Mouse (Mus musculus) embryonic facial prominence, embryonic 14.5 days (tissue): ENCODE results near the gene Nim1k. TPM values are rescaled to one million over a fixed set of nuclear protein-coding genes. Genes with fewer than 3 reads are reported as not detected.

Source experiments
- ATAC-seq: fragments of 200-750 bp; cut with Nextera tagmentation; 2 replicates; pipeline ENCODE4 v1.8.0; 2017; ENCODE audit warnings: low read depth, moderate number of reproducible peaks, moderate TSS enrichment
- DNase-seq: peaks from one replicate; pipeline ENCODE4 v3.0.0-alpha.2; 2015; ENCODE audit warnings: low spot score
- H3K27ac ChIP-seq: fragments of 300-500 bp; sonication (generic); replicated peaks from 2 replicates; pipeline ENCODE4 v1.5.1; 2014; ENCODE audit warnings: low read depth, mild to moderate bottlenecking, low read length, moderate library complexity
- H3K27me3 ChIP-seq: fragments of 300-500 bp; sonication (generic); replicated peaks from 2 replicates; pipeline ENCODE4 v1.6.1; 2014; ENCODE audit warnings: low read length; ENCODE audit not compliant: control insufficient read depth, insufficient read depth
- H3K36me3 ChIP-seq: fragments of 300-500 bp; sonication (generic); 2 replicates; pipeline ENCODE4 v1.6.1; 2014; ENCODE audit warnings: low read length, mixed read lengths; ENCODE audit not compliant: control insufficient read depth, insufficient read depth
- H3K4me1 ChIP-seq: fragments of 300-500 bp; sonication (generic); 2 replicates; pipeline ENCODE4 v1.6.1; 2014; ENCODE audit warnings: antibody characterized with exemption, low read length; ENCODE audit not compliant: control insufficient read depth, insufficient read depth
- H3K4me2 ChIP-seq: fragments of 300-500 bp; sonication (generic); 2 replicates; pipeline ENCODE4 v1.6.1; 2014; ENCODE audit warnings: low read depth, mild to moderate bottlenecking, low read length, moderate library complexity, mixed read lengths
- H3K4me3 ChIP-seq: fragments of 300-500 bp; sonication (generic); 2 replicates; pipeline ENCODE4 v1.5.1; 2014; ENCODE audit warnings: low read depth, mild to moderate bottlenecking, low read length
- H3K9ac ChIP-seq: fragments of 300-500 bp; sonication (generic); 2 replicates; pipeline ENCODE4 v1.6.1; 2014; ENCODE audit warnings: low read depth, mild to moderate bottlenecking, low read length, moderate library complexity, mixed read lengths
- H3K9me3 ChIP-seq: fragments of 300-500 bp; sonication (generic); 2 replicates; pipeline ENCODE4 v1.6.1; 2016; ENCODE audit warnings: low read length; ENCODE audit not compliant: control insufficient read depth
- WGBS: fragments of 180-500 bp; shearing (Covaris S2); extraction: QIAGEN DNeasy Blood & Tissue Kit; methylation state at CpG from one replicate; pipeline ENCODE4 v1.1.7; 2014; 5-methylcytosine and 5-hydroxymethylcytosine counted together
- polyA plus RNA-seq: library from polyadenylated mRNA; unstranded; fragments of >200 nt; fragmentation: Nextera tagmentation; extraction: Ambion mirVana; gene quantifications from 2 replicates; pipeline ENCODE4 v1.2.1, GENCODE M21; 2014

Gene Nim1k
- polyA plus RNA-seq, 1 experiment from 2014 or later = 2.3 TPM

GRCm38 (mm10) chr13:119716105-119716504 lies 39.6 kb downstream of the Nim1k start:
- 86% methylated on average over 2 of the region's 2 CpGs for WGBS
- DNase-seq (no peak), ATAC-seq (no peak)
- H3K9me3 ChIP-seq = no peaks in the 10 kb centered on the region
- no peaks in the 10 kb centered on the region for H3K4me1 ChIP-seq
- H3K4me3 ChIP-seq = no peak overlapping the region
- no peaks in the 10 kb centered on the region for H3K27me3 ChIP-seq
- H3K36me3 ChIP-seq = no peaks in the 10 kb centered on the region
- no peak overlapping the region for H3K27ac ChIP-seq
- H3K4me2 ChIP-seq = no peak overlapping the region
- H3K9ac ChIP-seq = no peak overlapping the region

- no peak overlapping the region for H3K27ac ChIP-seq
- H3K4me3 ChIP-seq = no peak overlapping the region
- no peaks in the 10 kb centered on the region for H3K4me1 ChIP-seq
- H3K9me3 ChIP-seq = no peaks in the 10 kb centered on the region
- no peak for DNase-seq
- H3K4me2 ChIP-seq = no peak overlapping the region
- no peak overlapping the region for H3K9ac ChIP-seq
- no peaks in the 10 kb centered on the region for H3K27me3 ChIP-seq
- no peak for ATAC-seq
- peaks cover 17% of the 10 kb centered on the region for H3K36me3 ChIP-seq
- 82% methylated on average over 9 of the region's 9 CpGs for WGBS
Measured at GRCm38 (mm10) chr13:119713821-119714220, 41.9 kb downstream of the Nim1k start.

GRCm38 (mm10) chr13:119713107-119713787 lies 42.4 kb downstream of the Nim1k start:
- DNase-seq (no peak), ATAC-seq (no peak)
- no peak overlapping the region for H3K4me3 ChIP-seq
- peaks cover 22% of the 10 kb centered on the region for H3K36me3 ChIP-seq
- no peak overlapping the region for H3K27ac ChIP-seq
- H3K9me3 ChIP-seq = no peaks in the 10 kb centered on the region
- H3K4me2 ChIP-seq = no peak overlapping the region
- H3K27me3 ChIP-seq = no peaks in the 10 kb centered on the region
- WGBS = 68% methylated on average over 8 of the region's 8 CpGs
- no peaks in the 10 kb centered on the region for H3K4me1 ChIP-seq
- H3K9ac ChIP-seq = no peak overlapping the region

- no peak for ATAC-seq
- Histone ChIP-seq H3K9ac (no peak overlapping the region), H3K4me3 (no peak overlapping the region), H3K27ac (no peak overlapping the region), H3K9me3 (no peaks in the 10 kb centered on the region), H3K4me2 (no peak overlapping the region), H3K27me3 (no peaks in the 10 kb centered on the region), H3K36me3 (peaks cover 26% of the 10 kb centered on the region), H3K4me1 (no peaks in the 10 kb centered on the region)
- DNase-seq = no peak
- WGBS = 90% methylated on average over 11 of the region's 11 CpGs
Measured at GRCm38 (mm10) chr13:119712463-119712862, 43.2 kb downstream of the Nim1k start.

GRCm38 (mm10) chr13:119710268-119710610 lies 45.4 kb downstream of the Nim1k start:
- no peak overlapping the region for H3K4me2 ChIP-seq
- no peak overlapping the region for H3K27ac ChIP-seq
- no peak overlapping the region for H3K4me3 ChIP-seq
- 88% methylated on average over 10 of the region's 10 CpGs for WGBS
- no peaks in the 10 kb centered on the region for H3K9me3 ChIP-seq
- no peaks in the 10 kb centered on the region for H3K27me3 ChIP-seq
- H3K9ac ChIP-seq = no peak overlapping the region
- DNase-seq = peak; percentile 19
- no peak for ATAC-seq
- no peaks in the 10 kb centered on the region for H3K4me1 ChIP-seq
- peaks cover 44% of the 10 kb centered on the region for H3K36me3 ChIP-seq

- no peak overlapping the region for H3K9ac ChIP-seq
- no peaks in the 10 kb centered on the region for H3K27me3 ChIP-seq
- WGBS = 82% methylated on average over 8 of the region's 8 CpGs
- H3K9me3 ChIP-seq = no peaks in the 10 kb centered on the region
- no peak for DNase-seq
- no peak overlapping the region for H3K4me3 ChIP-seq
- no peaks in the 10 kb centered on the region for H3K4me1 ChIP-seq
- no peak overlapping the region for H3K27ac ChIP-seq
- H3K36me3 ChIP-seq = peaks cover 50% of the 10 kb centered on the region
- H3K4me2 ChIP-seq = no peak overlapping the region
- ATAC-seq = no peak
Measured at GRCm38 (mm10) chr13:119709388-119710267, 46.1 kb downstream of the Nim1k start.

- no peak overlapping the region for H3K27ac ChIP-seq
- H3K4me3 ChIP-seq = no peak overlapping the region
- no peaks in the 10 kb centered on the region for H3K9me3 ChIP-seq
- 71% methylated on average over 5 of the region's 5 CpGs for WGBS
- H3K36me3 ChIP-seq = peaks cover 57% of the 10 kb centered on the region
- no peaks in the 10 kb centered on the region for H3K4me1 ChIP-seq
- no peak overlapping the region for H3K9ac ChIP-seq
- no peaks in the 10 kb centered on the region for H3K27me3 ChIP-seq
- no peak for ATAC-seq
- no peak overlapping the region for H3K4me2 ChIP-seq
- DNase-seq = peak; percentile 44
Measured at GRCm38 (mm10) chr13:119708941-119709340, 46.7 kb downstream of the Nim1k start.

- no peak overlapping the region for H3K4me3 ChIP-seq
- ATAC-seq (no peak), DNase-seq (no peak)
- no peaks in the 10 kb centered on the region for H3K4me1 ChIP-seq
- no peak overlapping the region for H3K9ac ChIP-seq
- no peaks in the 10 kb centered on the region for H3K27me3 ChIP-seq
- no peak overlapping the region for H3K4me2 ChIP-seq
- 85% methylated on average over 6 of the region's 6 CpGs for whole genome bisulfite sequencing
- peaks cover 67% of the 10 kb centered on the region for H3K36me3 ChIP-seq
- no peak overlapping the region for H3K27ac ChIP-seq
- no peaks in the 10 kb centered on the region for H3K9me3 ChIP-seq
Measured at GRCm38 (mm10) chr13:119707906-119708305, 47.8 kb downstream of the Nim1k start.
